Mouse (Mus musculus): ENCODE results near the gene Mknk2. TPM values are rescaled to one million over a fixed set of nuclear protein-coding genes. Genes with fewer than 3 reads are reported as not detected.

The Mknk2 gene
- total RNA-seq, 4 experiments from 2014 or later, result 41.9 to 50.0 (median 45.1) TPM

- DNase-seq (ENCODE audit: low spot score in 2 of 2), result no peak
Measured at GRCm38 (mm10) chr10:80670531-80670930, 7.4 kb downstream of the Mknk2 start.

- no peak for DNase-seq (ENCODE audit: low spot score in 2 of 2)
Measured at GRCm38 (mm10) chr10:80669737-80670485, 8.0 kb downstream of the Mknk2 start.

- DNase-seq (ENCODE audit: low spot score in 2 of 2), result no peak
Measured at GRCm38 (mm10) chr10:80669018-80669417, 8.9 kb downstream of the Mknk2 start.

- DNase-seq (ENCODE audit: low spot score in 2 of 2), result no peak
Measured at GRCm38 (mm10) chr10:80668614-80669013, 9.3 kb downstream of the Mknk2 start.

GRCm38 (mm10) chr10:80666837-80667412 lies 11.0 kb downstream of the Mknk2 start:
- DNase-seq (ENCODE audit: low spot score in 2 of 2), result no peak

- DNase-seq (ENCODE audit: low spot score in 2 of 2), result no peak
Measured at GRCm38 (mm10) chr10:80665981-80666733, 11.8 kb downstream of the Mknk2 start.

GRCm38 (mm10) chr10:80665459-80665858 lies 12.5 kb downstream of the Mknk2 start:
- no peak for DNase-seq (ENCODE audit: low spot score in 2 of 2)

- DNase-seq (ENCODE audit: low spot score in 2 of 2), result no peak
Measured at GRCm38 (mm10) chr10:80665016-80665380, 12.9 kb downstream of the Mknk2 start.

- no peak for DNase-seq (ENCODE audit: low spot score in 2 of 2)
Measured at GRCm38 (mm10) chr10:80664197-80665015, 13.5 kb downstream of the Mknk2 start.

- DNase-seq (ENCODE audit: low spot score in 2 of 2), result no peak
Measured at GRCm38 (mm10) chr10:80663485-80664196, 14.3 kb downstream of the Mknk2 start.

GRCm38 (mm10) chr10:80661149-80661548 lies 16.8 kb downstream of the Mknk2 start:
- no peak for DNase-seq (ENCODE audit: low spot score in 2 of 2)

- DNase-seq (ENCODE audit: low spot score in 2 of 2), result peak in 1 of 2 experiments; percentile 83
Measured at GRCm38 (mm10) chr10:80659213-80659612, 18.7 kb downstream of the Mknk2 start.

- DNase-seq (ENCODE audit: low spot score in 2 of 2), result no peak
Measured at GRCm38 (mm10) chr10:80658841-80659202, 19.1 kb downstream of the Mknk2 start.

GRCm38 (mm10) chr10:80658194-80658840 lies 19.6 kb downstream of the Mknk2 start:
- no peak for DNase-seq (ENCODE audit: low spot score in 2 of 2)

GRCm38 (mm10) chr10:80656863-80657623 lies 20.9 kb downstream of the Mknk2 start, which contains the start of gene Btbd2:
TSS of gene Btbd2 (minus strand) at chr10:80657071.
- DNase-seq (ENCODE audit: low spot score in 2 of 2), result no peak

GRCm38 (mm10) chr10:80656130-80656862 lies 21.6 kb downstream of the Mknk2 start:
- peak; percentile 91 to 95 for DNase-seq (ENCODE audit: low spot score in 2 of 2)

GRCm38 (mm10) chr10:80655406-80656129 lies 22.3 kb downstream of the Mknk2 start:
- DNase-seq (ENCODE audit: low spot score in 2 of 2), result no peak

GRCm38 (mm10) chr10:80654866-80655265 lies 23.0 kb downstream of the Mknk2 start:
- DNase-seq (ENCODE audit: low spot score in 2 of 2), result no peak

All from layer of hippocampus, adult 8-10 months (tissue).